Mouse (Mus musculus): ENCODE measurements around the gene Zranb3. TPM values are rescaled to one million over a fixed set of nuclear protein-coding genes. Genes with fewer than 3 reads are reported as not detected.

The Zranb3 gene
- polyA plus RNA-seq, 1 experiment from 2014 or later, result 8.1 TPM

GRCm38 (mm10) chr1:127989387-127989786 is 113.5 kb downstream of the Zranb3 start:
- no peak overlapping the region for H3K27ac ChIP-seq
- WGBS (ENCODE audit: missing documents), result 95% methylated on average over 4 of the region's 4 CpGs
- no peaks in the 10 kb centered on the region for H3K36me3 ChIP-seq (ENCODE audit: inconsistent target)
- H3K79me2 ChIP-seq (ENCODE audit: inconsistent target), result no peaks in the 10 kb centered on the region
- H3K4me3 ChIP-seq (ENCODE audit: inconsistent target), result no peak overlapping the region

DNA sequence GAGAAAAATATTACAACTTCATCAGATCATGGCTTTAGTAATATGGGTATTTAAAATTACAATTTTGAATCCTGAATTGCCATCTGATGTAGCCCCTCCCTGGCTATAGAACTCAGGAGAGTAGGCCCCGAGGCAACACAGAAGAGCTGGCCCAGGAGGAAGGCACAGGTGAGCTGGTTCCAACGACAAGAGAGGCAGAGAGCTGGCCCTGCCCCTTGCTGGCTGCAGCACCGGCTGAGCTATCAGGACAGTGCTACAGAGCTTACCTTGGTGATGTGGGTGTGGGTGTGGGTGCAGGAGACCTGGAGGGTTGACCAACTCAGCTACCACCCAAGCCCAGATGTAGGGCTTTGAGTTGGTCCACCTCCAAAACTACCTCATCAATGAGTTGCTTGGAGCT is 114.6 kb downstream of the Zranb3 start:
- H3K36me3 ChIP-seq (ENCODE audit: inconsistent target), result no peaks in the 10 kb centered on the region
- no peak overlapping the region for H3K4me3 ChIP-seq (ENCODE audit: inconsistent target)
- 90% methylated on average over 3 of the region's 3 CpGs for WGBS (ENCODE audit: missing documents)
- H3K27ac ChIP-seq, result no peak overlapping the region
- peaks cover 8% of the 10 kb centered on the region; the same call in 1 of the 2 replicates for H3K79me2 ChIP-seq (ENCODE audit: inconsistent target)

GRCm38 (mm10) chr1:127985391-127985790 is 117.5 kb downstream of the Zranb3 start:
- H3K27ac ChIP-seq, result no peak overlapping the region
- 93% methylated on average over 3 of the region's 3 CpGs for WGBS (ENCODE audit: missing documents)

GRCm38 (mm10) chr1:127983274-127983993 is 119.4 kb downstream of the Zranb3 start:
- peaks cover 33% of the 10 kb centered on the region for H3K79me2 ChIP-seq (ENCODE audit: inconsistent target)
- 92% methylated on average over 5 of the region's 5 CpGs for WGBS (ENCODE audit: missing documents)
- peak overlapping the region; percentile 97 for H3K27ac ChIP-seq
- no peaks in the 10 kb centered on the region for H3K36me3 ChIP-seq (ENCODE audit: inconsistent target)
- no peak overlapping the region for H3K4me3 ChIP-seq (ENCODE audit: inconsistent target)

More at GRCm38 (mm10) chr1:127985391-127985790, 117.5 kb downstream of the Zranb3 start:
- Histone ChIP-seq H3K4me3 (ENCODE audit: inconsistent target) (no peak overlapping the region), H3K36me3 (ENCODE audit: inconsistent target) (no peaks in the 10 kb centered on the region), H3K79me2 (ENCODE audit: inconsistent target) (peaks cover 19% of the 10 kb centered on the region)

DNA sequence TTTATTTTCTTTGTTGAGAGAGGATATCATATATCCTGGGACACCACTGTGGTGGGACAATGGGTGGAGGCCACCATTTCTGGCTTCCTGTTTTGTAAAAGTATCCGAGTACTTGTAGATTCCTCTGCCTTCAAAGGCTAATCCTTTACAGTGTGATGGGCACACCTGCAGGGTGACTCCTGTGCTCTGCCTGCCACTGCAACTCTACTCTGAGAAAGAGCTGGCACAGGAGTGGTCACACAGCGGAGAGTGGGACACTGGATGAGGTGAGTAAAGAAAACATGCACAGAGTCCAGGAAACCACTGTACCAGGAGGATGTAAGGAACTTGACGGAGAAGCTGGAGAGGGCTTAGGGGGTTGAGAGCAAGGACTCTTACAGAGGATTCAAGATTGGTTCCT is 120.6 kb downstream of the Zranb3 start:
- Histone ChIP-seq H3K27ac (peak overlapping the region; percentile 97), H3K36me3 (ENCODE audit: inconsistent target) (no peaks in the 10 kb centered on the region), H3K4me3 (ENCODE audit: inconsistent target) (no peak overlapping the region; the same call in 1 of the 2 replicates), H3K79me2 (ENCODE audit: inconsistent target) (peaks cover 33% of the 10 kb centered on the region)
- 80% methylated on average over 3 of the region's 3 CpGs for WGBS (ENCODE audit: missing documents)

DNA sequence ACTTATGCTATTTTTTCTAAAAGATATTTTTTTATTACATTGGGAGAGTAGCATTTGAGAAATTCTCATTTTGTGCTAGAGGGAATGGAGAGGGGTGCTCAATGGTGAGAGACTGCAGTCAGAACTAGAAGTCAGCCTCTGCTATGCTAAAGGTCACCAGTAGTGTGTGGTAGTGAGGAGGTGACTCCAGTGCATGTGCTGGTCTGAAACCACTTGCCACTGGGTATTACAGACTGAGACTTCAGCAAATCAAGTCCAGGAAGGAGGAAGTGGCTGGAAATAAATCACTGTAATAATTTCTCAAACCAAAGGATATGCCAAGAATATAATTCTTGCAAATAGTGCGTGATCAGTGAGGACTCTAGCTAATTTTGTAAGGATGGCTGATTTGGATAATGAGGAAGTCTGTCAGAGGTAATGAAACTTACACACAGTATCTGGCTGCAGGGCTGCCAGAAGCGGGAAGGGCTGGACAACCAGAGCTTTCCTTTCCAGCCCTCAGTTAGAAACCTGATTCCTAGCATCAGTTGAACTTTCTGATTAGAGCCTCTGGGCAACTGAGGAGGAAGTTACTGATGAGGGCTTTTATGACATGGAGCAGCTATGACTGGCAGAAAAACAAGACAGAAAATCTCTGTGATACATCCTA is 121.8 kb downstream of the Zranb3 start:
- Histone ChIP-seq H3K36me3 (ENCODE audit: inconsistent target) (no peaks in the 10 kb centered on the region), H3K27ac (peak overlapping the region; percentile 97), H3K4me3 (ENCODE audit: inconsistent target) (no peak overlapping the region), H3K79me2 (ENCODE audit: inconsistent target) (peaks cover 33% of the 10 kb centered on the region)
- WGBS (ENCODE audit: missing documents), result 0% methylated on average over 2 of the region's 2 CpGs

DNA sequence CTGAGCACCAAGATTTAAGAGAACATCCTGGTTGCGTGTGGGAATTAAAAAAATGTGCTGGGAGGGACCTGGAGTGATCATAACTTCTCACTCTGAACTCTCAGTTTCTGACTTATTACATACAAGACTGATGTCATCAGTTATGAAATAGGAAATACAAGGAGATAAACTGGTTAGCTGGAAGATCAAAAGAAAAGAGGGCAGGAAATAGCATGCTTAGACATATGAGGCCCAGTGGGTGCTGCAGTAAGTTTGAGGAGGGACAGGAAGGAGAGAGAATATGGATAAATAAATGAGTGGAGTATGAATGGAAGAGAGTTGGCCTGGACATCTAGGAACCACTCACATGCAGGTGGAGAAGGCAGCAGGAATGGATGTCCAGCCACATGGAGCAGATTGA is 124.7 kb downstream of the Zranb3 start:
- Histone ChIP-seq H3K79me2 (ENCODE audit: inconsistent target) (peaks cover 40% of the 10 kb centered on the region), H3K27ac (peak overlapping the region; percentile 97), H3K4me3 (ENCODE audit: inconsistent target) (no peak overlapping the region), H3K36me3 (ENCODE audit: inconsistent target) (no peaks in the 10 kb centered on the region)
- 85% methylated on average over 1 of the region's 1 CpGs for WGBS (ENCODE audit: missing documents)

DNA sequence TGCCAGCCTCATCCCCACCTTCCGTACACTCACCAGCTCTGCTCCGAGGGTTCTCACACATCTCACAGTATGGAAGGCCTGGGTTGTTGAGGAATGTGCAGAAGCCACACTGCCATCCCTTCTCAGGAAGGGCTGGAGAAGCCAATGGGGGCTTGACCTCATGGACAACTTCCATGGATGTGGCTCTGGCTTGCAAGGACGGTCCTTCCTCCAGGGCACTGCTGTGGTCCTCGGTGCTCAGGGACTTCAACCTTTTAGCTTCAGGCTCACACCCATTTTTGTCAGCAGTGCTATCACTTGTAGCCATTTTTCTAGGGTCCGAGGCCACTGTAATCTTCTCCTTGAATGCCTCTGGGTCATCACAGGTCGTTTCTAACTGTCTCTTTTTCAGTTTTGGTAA is 126.7 kb downstream of the Zranb3 start:
- 68% methylated on average over 6 of the region's 6 CpGs for WGBS (ENCODE audit: missing documents)
- H3K79me2 ChIP-seq (ENCODE audit: inconsistent target), result peaks cover 31% of the 10 kb centered on the region
- H3K27ac ChIP-seq, result peak overlapping the region; percentile 97
- no peaks in the 10 kb centered on the region for H3K36me3 ChIP-seq (ENCODE audit: inconsistent target)
- H3K4me3 ChIP-seq (ENCODE audit: inconsistent target), result no peak overlapping the region

DNA sequence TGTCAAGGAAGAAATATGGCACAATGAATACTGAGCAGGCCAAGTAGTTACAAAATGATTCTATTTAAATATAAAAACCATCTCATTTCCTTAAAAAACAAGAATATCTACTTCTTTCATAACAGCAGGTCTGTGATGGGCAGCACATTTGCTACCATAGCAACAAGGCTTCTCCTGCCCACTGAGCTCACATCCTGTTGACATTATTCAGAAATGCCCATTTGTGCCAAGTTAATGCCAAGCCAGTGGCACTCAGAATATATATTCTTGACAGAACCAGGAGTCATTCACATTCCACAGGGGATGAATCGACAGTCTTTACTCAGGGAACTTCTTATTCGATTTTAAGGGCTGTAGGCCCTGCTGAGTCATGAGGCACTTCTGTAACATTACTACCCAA is 127.2 kb downstream of the Zranb3 start:
- H3K36me3 ChIP-seq (ENCODE audit: inconsistent target), result no peaks in the 10 kb centered on the region
- H3K4me3 ChIP-seq (ENCODE audit: inconsistent target), result no peak overlapping the region
- peak overlapping the region; percentile 97 for H3K27ac ChIP-seq
- peaks cover 31% of the 10 kb centered on the region for H3K79me2 ChIP-seq (ENCODE audit: inconsistent target)
- 13% methylated on average over 2 of the region's 2 CpGs for WGBS (ENCODE audit: missing documents)

GRCm38 (mm10) chr1:127974082-127974481 is 128.8 kb downstream of the Zranb3 start:
- peaks cover 19% of the 10 kb centered on the region for H3K79me2 ChIP-seq (ENCODE audit: inconsistent target)
- no peak overlapping the region for H3K4me3 ChIP-seq (ENCODE audit: inconsistent target)
- WGBS (ENCODE audit: missing documents), result 94% methylated on average over 4 of the region's 4 CpGs
- no peaks in the 10 kb centered on the region for H3K36me3 ChIP-seq (ENCODE audit: inconsistent target)
- peak overlapping the region; percentile 97; the same call in 1 of the 2 replicates for H3K27ac ChIP-seq

GRCm38 (mm10) chr1:127970870-127971269 is 132.0 kb downstream of the Zranb3 start:
- Histone ChIP-seq H3K36me3 (ENCODE audit: inconsistent target) (no peaks in the 10 kb centered on the region), H3K79me2 (ENCODE audit: inconsistent target) (peaks cover 16% of the 10 kb centered on the region), H3K4me3 (ENCODE audit: inconsistent target) (no peak overlapping the region), H3K27ac (no peak overlapping the region)
- 91% methylated on average over 3 of the region's 4 CpGs for WGBS (ENCODE audit: missing documents)

DNA sequence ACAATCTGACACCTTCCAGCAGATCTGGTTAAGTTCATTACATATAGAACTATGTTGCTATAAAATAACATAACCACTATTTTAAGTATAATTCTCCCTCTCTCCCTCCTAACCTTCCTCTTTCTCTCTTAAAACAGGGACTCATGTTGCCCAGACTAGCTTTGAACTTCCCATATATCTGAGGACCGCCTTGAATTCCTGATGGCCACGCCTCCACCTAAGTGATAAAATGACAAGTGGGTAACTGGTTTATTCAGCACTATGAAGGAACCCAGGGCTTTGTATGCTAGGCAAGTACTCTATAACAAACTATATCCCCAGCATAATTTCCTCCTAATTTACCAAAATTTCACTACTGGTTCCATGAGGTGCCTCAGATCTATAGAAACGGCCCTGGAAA is 139.5 kb downstream of the Zranb3 start:
- H3K27ac ChIP-seq, result no peak overlapping the region
- H3K79me2 ChIP-seq (ENCODE audit: inconsistent target), result no peaks in the 10 kb centered on the region
- H3K4me3 ChIP-seq (ENCODE audit: inconsistent target), result no peak overlapping the region
- WGBS (ENCODE audit: missing documents), result 94% methylated on average over 3 of the region's 3 CpGs
- H3K36me3 ChIP-seq (ENCODE audit: inconsistent target), result 0 out of 2 replicates have a peak, but pooled peaks cover 6% of the 10 kb centered on the region

- Histone ChIP-seq H3K4me3 (ENCODE audit: inconsistent target) (no peak overlapping the region), H3K36me3 (ENCODE audit: inconsistent target) (0 out of 2 replicates have a peak, but pooled peaks cover 6% of the 10 kb centered on the region), H3K79me2 (ENCODE audit: inconsistent target) (no peaks in the 10 kb centered on the region), H3K27ac (no peak overlapping the region)
- 100% methylated on average over 1 of the region's 1 CpGs for WGBS (ENCODE audit: missing documents)
These were observed 141.7 kb downstream of the Zranb3 start for GRCm38 (mm10) chr1:127961140-127961539.

GRCm38 (mm10) chr1:127959312-127959718 is 143.5 kb downstream of the Zranb3 start:
- 88% methylated on average over 7 of the region's 7 CpGs for WGBS (ENCODE audit: missing documents)
- H3K27ac ChIP-seq, result no peak overlapping the region
- 0 out of 2 replicates have a peak, but pooled peaks cover 6% of the 10 kb centered on the region for H3K36me3 ChIP-seq (ENCODE audit: inconsistent target)

GRCm38 (mm10) chr1:127958801-127959200 is 144.0 kb downstream of the Zranb3 start:
- Histone ChIP-seq H3K79me2 (ENCODE audit: inconsistent target) (no peaks in the 10 kb centered on the region), H3K36me3 (ENCODE audit: inconsistent target) (0 out of 2 replicates have a peak, but pooled peaks cover 7% of the 10 kb centered on the region), H3K27ac (no peak overlapping the region), H3K4me3 (ENCODE audit: inconsistent target) (no peak overlapping the region)
- 74% methylated on average over 5 of the region's 5 CpGs for WGBS (ENCODE audit: missing documents)

More at GRCm38 (mm10) chr1:127959312-127959718, 143.5 kb downstream of the Zranb3 start:
- Histone ChIP-seq H3K79me2 (ENCODE audit: inconsistent target) (no peaks in the 10 kb centered on the region), H3K4me3 (ENCODE audit: inconsistent target) (no peak overlapping the region)
